Mouse (Mus musculus) liver, embryonic 12.5 days (tissue): Measurements from ENCODE around the gene Tacc3. TPM values are rescaled to one million over a fixed set of nuclear protein-coding genes. Genes with fewer than 3 reads are reported as not detected.
A peak's percentile ranks its signal among the peaks of the same experiment; 100 is the strongest.

Experiments used
- ATAC-seq: fragments of 200-750 bp; cut with Nextera tagmentation; 2 replicates; pipeline ENCODE4 v1.8.0; 2017; ENCODE audit warnings: moderate number of reproducible peaks, mild to moderate bottlenecking, moderate library complexity
- H3K27ac ChIP-seq: fragments of 300-500 bp; sonication (generic); 2 replicates; pipeline ENCODE4 v1.5.1; 2016; ENCODE audit warnings: mild to moderate bottlenecking
- H3K27me3 ChIP-seq: fragments of 300-500 bp; sonication (generic); replicated peaks from 2 replicates; pipeline ENCODE4 v1.6.1; 2016; ENCODE audit warnings: mild to moderate bottlenecking, moderate library complexity
- H3K36me3 ChIP-seq: fragments of 300-500 bp; sonication (generic); 2 replicates; pipeline ENCODE4 v1.6.1; 2016; ENCODE audit warnings: mild to moderate bottlenecking, moderate library complexity
- H3K4me1 ChIP-seq: fragments of 300-500 bp; sonication (generic); 2 replicates; pipeline ENCODE4 v1.6.1; 2016
- H3K4me2 ChIP-seq: fragments of 300-500 bp; sonication (generic); 2 replicates; pipeline ENCODE4 v1.6.1; 2016; ENCODE audit warnings: mild to moderate bottlenecking, moderate library complexity
- H3K4me3 ChIP-seq: fragments of 300-500 bp; sonication (generic); 2 replicates; pipeline ENCODE4 v1.5.1; 2016; ENCODE audit warnings: mild to moderate bottlenecking, moderate library complexity
- H3K9ac ChIP-seq: fragments of 300-500 bp; sonication (generic); 2 replicates; pipeline ENCODE4 v1.6.1; 2016; ENCODE audit warnings: mild to moderate bottlenecking, moderate library complexity
- H3K9me3 ChIP-seq: fragments of 300-500 bp; sonication (generic); replicated peaks from 2 replicates; pipeline ENCODE4 v1.6.1; 2016; ENCODE audit warnings: mild to moderate bottlenecking, moderate library complexity
- whole genome bisulfite sequencing: fragments of 180-500 bp; shearing (Covaris S2); methylation state at CpG from one replicate; pipeline ENCODE4 v1.1.7; 2016; ENCODE audit not compliant: insufficient replicate concordance; 5-methylcytosine and 5-hydroxymethylcytosine counted together
- polyA plus RNA-seq: library from polyadenylated mRNA; unstranded; fragments of >200 nt; fragmentation: Nextera tagmentation; extraction: Ambion mirVana; gene quantifications from 2 replicates; pipeline ENCODE4 v1.2.1, GENCODE M21; 2016

Gene Tacc3
- polyA plus RNA-seq, 1 experiment from 2014 or later = 199 TPM

DNA sequence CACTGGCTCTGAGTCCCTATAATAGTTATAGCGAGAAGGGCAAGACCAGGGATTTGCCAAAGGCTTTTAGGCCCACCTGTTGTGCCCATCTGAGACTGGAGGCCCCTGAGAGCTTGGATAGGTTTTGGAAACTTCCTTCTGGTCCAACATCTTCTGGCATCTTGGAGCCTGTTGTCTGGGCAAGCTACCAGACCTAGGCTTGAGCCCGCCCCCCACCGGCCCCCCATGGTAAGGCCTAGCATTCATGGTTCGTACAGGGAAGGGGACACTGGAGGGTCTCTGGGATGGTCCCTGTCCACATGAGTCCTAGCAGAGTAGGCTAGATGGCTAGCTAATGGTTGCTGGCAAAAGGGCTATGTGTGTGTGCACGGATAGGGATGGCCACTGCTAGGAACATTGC lies 40.7 kb downstream of the Tacc3 start:
- H3K27me3 ChIP-seq = peaks cover 76% of the 10 kb centered on the region
- no peak overlapping the region for H3K4me3 ChIP-seq
- no peak overlapping the region for H3K9ac ChIP-seq
- no peak for ATAC-seq
- H3K4me2 ChIP-seq = no peak overlapping the region
- no peaks in the 10 kb centered on the region for H3K36me3 ChIP-seq
- H3K27ac ChIP-seq = no peak overlapping the region
- no peaks in the 10 kb centered on the region for H3K9me3 ChIP-seq
- peaks cover 46% of the 10 kb centered on the region for H3K4me1 ChIP-seq
- WGBS = 67% methylated on average over 5 of the region's 5 CpGs

DNA sequence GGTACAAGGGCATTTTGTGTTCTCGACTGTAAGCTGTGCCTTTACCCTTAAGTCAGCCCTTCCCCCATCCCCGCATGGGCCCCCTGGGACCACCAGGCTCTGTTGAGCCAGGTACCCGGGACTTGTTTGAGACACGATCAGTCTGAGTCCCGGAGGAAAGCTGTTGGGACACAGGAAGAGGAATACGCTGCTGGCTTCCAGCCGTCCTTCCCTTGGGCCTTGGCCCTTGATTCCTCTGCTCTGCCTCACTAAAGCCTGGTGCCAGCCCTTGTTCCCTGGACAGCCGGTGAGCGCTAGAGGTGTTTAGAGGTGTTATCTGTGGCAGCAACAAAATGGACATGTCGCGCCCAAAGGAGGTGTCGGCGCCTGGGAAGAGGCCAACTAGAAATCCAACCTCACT lies 42.1 kb downstream of the Tacc3 start:
- peaks cover 66% of the 10 kb centered on the region for H3K27me3 ChIP-seq
- H3K4me1 ChIP-seq = peaks cover 44% of the 10 kb centered on the region
- H3K4me3 ChIP-seq = no peak overlapping the region
- 35% methylated on average over 13 of the region's 13 CpGs for WGBS
- no peak overlapping the region for H3K27ac ChIP-seq
- H3K36me3 ChIP-seq = no peaks in the 10 kb centered on the region
- ATAC-seq = no peak
- H3K4me2 ChIP-seq = no peak overlapping the region
- H3K9ac ChIP-seq = no peak overlapping the region
- no peaks in the 10 kb centered on the region for H3K9me3 ChIP-seq

GRCm38 (mm10) chr5:33701832-33702231 lies 43.9 kb downstream of the Tacc3 start:
- 70% methylated on average over 11 of the region's 11 CpGs for WGBS
- H3K4me1 ChIP-seq = peaks cover 48% of the 10 kb centered on the region
- no peak overlapping the region for H3K4me2 ChIP-seq
- no peak for ATAC-seq
- H3K27me3 ChIP-seq = peaks cover 53% of the 10 kb centered on the region
- no peak overlapping the region for H3K4me3 ChIP-seq
- no peak overlapping the region for H3K27ac ChIP-seq
- H3K9ac ChIP-seq = no peak overlapping the region
- H3K36me3 ChIP-seq = no peaks in the 10 kb centered on the region
- no peaks in the 10 kb centered on the region for H3K9me3 ChIP-seq

- no peak for ATAC-seq
- 68% methylated on average over 8 of the region's 8 CpGs for WGBS
- peaks cover 32% of the 10 kb centered on the region for H3K27me3 ChIP-seq
- no peaks in the 10 kb centered on the region for H3K9me3 ChIP-seq
- H3K27ac ChIP-seq = no peak overlapping the region
- H3K4me1 ChIP-seq = peaks cover 37% of the 10 kb centered on the region
- no peak overlapping the region for H3K9ac ChIP-seq
- no peak overlapping the region for H3K4me3 ChIP-seq
- no peaks in the 10 kb centered on the region for H3K36me3 ChIP-seq
- no peak overlapping the region for H3K4me2 ChIP-seq
Measured at GRCm38 (mm10) chr5:33703999-33704398, 46.1 kb downstream of the Tacc3 start.

DNA sequence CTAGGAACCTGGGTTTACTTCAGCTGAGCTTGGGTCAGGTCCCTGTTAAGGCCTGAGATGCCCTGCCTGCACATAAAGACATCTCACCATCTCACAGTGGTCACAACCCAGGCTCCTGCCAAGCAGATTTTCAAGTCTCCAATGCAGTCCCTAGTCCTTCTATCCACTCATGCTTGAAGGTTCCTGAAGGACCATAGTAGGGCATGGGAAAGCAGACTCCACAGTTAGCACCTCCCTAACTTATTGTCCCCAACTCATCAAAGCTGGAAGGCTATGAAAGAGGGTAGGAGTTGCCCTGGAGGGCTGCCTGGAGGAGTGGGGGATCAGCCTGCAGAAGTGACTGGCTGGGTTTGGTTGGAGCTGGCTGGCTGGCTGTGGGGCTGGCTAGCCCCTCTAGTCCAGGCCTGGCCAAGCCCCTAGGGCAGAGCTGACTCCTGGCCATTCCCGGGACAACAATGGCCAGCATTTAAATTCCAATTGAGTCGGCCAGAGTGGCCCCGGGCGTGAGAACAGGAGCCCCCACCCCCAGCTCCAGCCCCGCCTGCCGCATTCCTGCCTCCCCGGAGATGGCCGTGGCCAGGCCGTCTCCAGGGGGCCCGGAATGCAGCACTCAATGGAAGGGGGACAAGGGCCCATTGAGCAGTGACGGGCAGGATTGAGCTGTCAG lies 47.1 kb downstream of the Tacc3 start:
- 56% methylated on average over 11 of the region's 11 CpGs for WGBS
- Histone ChIP-seq H3K27me3 (peaks cover 24% of the 10 kb centered on the region), H3K27ac (no peak overlapping the region), H3K4me3 (no peak overlapping the region), H3K9me3 (no peaks in the 10 kb centered on the region), H3K4me1 (peaks cover 35% of the 10 kb centered on the region), H3K36me3 (no peaks in the 10 kb centered on the region), H3K4me2 (peak overlapping the region; percentile 27; the same call in 1 of the 2 replicates), H3K9ac (no peak overlapping the region)
- no peak for ATAC-seq

GRCm38 (mm10) chr5:33705612-33706349 lies 47.9 kb downstream of the Tacc3 start:
- no peak overlapping the region; the same call in 1 of the 2 replicates for H3K27ac ChIP-seq
- 46% methylated on average over 9 of the region's 9 CpGs for WGBS
- H3K9ac ChIP-seq = 0 out of 2 replicates have a peak overlapping the region, but pooled peaks have one; percentile 4
- peak overlapping the region; percentile 27; the same call in 1 of the 2 replicates for H3K4me2 ChIP-seq
- H3K9me3 ChIP-seq = no peaks in the 10 kb centered on the region
- peaks cover 29% of the 10 kb centered on the region for H3K4me1 ChIP-seq
- no peaks in the 10 kb centered on the region for H3K36me3 ChIP-seq
- ATAC-seq = no peak
- H3K4me3 ChIP-seq = no peak overlapping the region
- H3K27me3 ChIP-seq = peaks cover 21% of the 10 kb centered on the region; the same call in 1 of the 2 replicates

DNA sequence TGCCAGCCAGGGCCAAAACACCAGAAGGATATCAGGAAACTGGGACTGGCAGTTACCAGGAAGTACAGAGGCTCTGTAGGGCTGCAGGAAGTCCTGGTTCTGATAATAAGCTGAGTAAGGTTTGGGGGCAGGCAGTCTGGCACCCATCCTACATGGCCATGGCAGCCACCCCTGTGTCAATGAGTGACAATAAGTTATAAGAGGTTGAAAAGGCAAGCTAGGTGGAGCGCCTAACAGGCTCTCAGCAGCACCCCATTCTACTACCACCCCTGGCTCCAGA lies 48.4 kb downstream of the Tacc3 start:
- peaks cover 28% of the 10 kb centered on the region for H3K4me1 ChIP-seq
- no peak overlapping the region for H3K27ac ChIP-seq
- ATAC-seq = no peak
- no peak overlapping the region for H3K9ac ChIP-seq
- H3K4me2 ChIP-seq = no peak overlapping the region
- H3K9me3 ChIP-seq = no peaks in the 10 kb centered on the region
- H3K36me3 ChIP-seq = no peaks in the 10 kb centered on the region
- no peak overlapping the region for H3K4me3 ChIP-seq
- 76% methylated on average over 1 of the region's 1 CpGs for whole genome bisulfite sequencing
- peaks cover 16% of the 10 kb centered on the region; the same call in 1 of the 2 replicates for H3K27me3 ChIP-seq

- no peaks in the 10 kb centered on the region for H3K9me3 ChIP-seq
- H3K27me3 ChIP-seq = 0 out of 2 replicates have a peak, but pooled peaks cover 12% of the 10 kb centered on the region
- H3K27ac ChIP-seq = no peak overlapping the region
- no peak overlapping the region for H3K4me2 ChIP-seq
- H3K4me3 ChIP-seq = no peak overlapping the region
- ATAC-seq = no peak
- no peak overlapping the region for H3K9ac ChIP-seq
- peaks cover 25% of the 10 kb centered on the region for H3K4me1 ChIP-seq
- 52% methylated on average over 4 of the region's 4 CpGs for WGBS
- H3K36me3 ChIP-seq = no peaks in the 10 kb centered on the region
Measured at GRCm38 (mm10) chr5:33707163-33707562, 49.2 kb downstream of the Tacc3 start.

DNA sequence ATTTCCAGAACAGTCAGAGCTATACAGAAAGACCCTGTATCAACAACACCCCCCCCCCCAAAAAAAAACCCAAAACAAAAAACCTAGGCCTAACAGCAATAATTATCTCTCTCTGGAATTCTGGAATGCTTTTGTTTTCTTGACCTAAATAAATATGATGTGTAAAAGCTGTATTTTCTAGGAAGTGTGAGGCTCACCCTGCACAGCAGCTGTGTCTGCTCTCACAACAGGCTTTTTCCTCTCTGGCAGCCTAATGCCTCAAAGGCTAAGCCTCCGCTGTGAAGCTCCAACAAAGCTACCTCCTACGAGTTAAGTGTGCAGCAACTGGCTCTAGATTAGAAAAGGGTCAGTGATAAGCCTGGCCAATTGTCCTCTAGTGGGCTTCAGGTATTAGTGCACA lies 51.1 kb downstream of the Tacc3 start:
- WGBS = 50% methylated on average over 2 of the region's 2 CpGs
- ATAC-seq = no peak
- H3K27ac ChIP-seq = no peak overlapping the region
- no peak overlapping the region for H3K9ac ChIP-seq
- H3K4me2 ChIP-seq = no peak overlapping the region
- peaks cover 14% of the 10 kb centered on the region; the same call in 1 of the 2 replicates for H3K27me3 ChIP-seq
- no peaks in the 10 kb centered on the region for H3K36me3 ChIP-seq
- H3K4me3 ChIP-seq = no peak overlapping the region
- peaks cover 21% of the 10 kb centered on the region for H3K4me1 ChIP-seq
- H3K9me3 ChIP-seq = no peaks in the 10 kb centered on the region

GRCm38 (mm10) chr5:33712550-33712949 lies 54.6 kb downstream of the Tacc3 start:
- Histone ChIP-seq H3K27me3 (peaks cover 16% of the 10 kb centered on the region), H3K9me3 (no peaks in the 10 kb centered on the region), H3K9ac (no peak overlapping the region), H3K4me2 (no peak overlapping the region), H3K27ac (no peak overlapping the region), H3K4me1 (no peaks in the 10 kb centered on the region), H3K36me3 (no peaks in the 10 kb centered on the region), H3K4me3 (no peak overlapping the region)
- no peak for ATAC-seq
- WGBS = 51% methylated on average over 2 of the region's 2 CpGs

DNA sequence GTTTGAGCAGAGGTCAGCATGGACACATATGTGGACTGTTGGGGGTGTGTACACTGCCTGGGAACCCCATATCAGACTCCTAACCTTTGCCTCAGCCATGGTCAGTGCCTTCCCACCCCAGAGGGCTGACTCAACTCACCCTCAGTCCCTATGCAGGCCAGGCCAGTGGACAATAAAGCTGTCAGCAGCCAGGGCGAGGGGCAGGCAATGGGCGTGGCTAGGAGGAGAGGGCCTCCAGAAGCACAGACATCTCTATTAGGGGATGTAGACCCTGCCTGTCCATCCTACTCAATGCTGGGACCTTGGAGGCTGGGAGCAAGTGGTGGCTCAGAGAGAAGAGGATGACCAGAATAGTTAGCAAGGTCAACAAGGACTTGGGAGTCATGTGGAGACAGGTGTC lies 57.3 kb downstream of the Tacc3 start:
- H3K4me2 ChIP-seq = no peak overlapping the region
- H3K27ac ChIP-seq = no peak overlapping the region
- no peak overlapping the region for H3K9ac ChIP-seq
- H3K4me1 ChIP-seq = peaks cover 3% of the 10 kb centered on the region
- WGBS = 55% methylated on average over 2 of the region's 2 CpGs
- H3K27me3 ChIP-seq = peaks cover 39% of the 10 kb centered on the region
- no peak overlapping the region for H3K4me3 ChIP-seq
- no peak for ATAC-seq
- no peaks in the 10 kb centered on the region for H3K36me3 ChIP-seq
- no peaks in the 10 kb centered on the region for H3K9me3 ChIP-seq

DNA sequence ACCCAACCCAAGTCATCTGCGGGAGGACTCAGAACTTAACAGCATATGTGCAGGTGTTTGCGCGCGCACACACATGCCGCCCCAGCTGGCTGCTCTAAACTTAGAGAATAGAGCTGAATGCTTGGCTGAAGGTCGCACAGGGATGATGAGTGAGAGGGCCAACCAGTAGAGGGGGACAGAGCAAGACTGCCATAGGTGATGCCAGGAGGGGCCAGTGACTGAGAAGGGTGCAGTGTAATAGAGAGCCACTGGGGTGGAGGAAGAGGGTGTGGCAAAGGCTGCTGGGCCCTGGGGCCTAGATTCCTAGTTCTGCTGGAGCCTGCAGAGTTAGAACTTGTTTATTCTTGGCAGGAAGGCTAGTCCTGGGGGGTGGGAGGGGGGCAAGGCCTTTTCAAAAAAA lies 58.5 kb downstream of the Tacc3 start:
- Histone ChIP-seq H3K27me3 (peaks cover 52% of the 10 kb centered on the region), H3K4me2 (no peak overlapping the region), H3K4me3 (no peak overlapping the region), H3K4me1 (peaks cover 16% of the 10 kb centered on the region), H3K9me3 (no peaks in the 10 kb centered on the region), H3K36me3 (no peaks in the 10 kb centered on the region), H3K27ac (no peak overlapping the region), H3K9ac (no peak overlapping the region)
- no peak for ATAC-seq
- WGBS = 79% methylated on average over 6 of the region's 6 CpGs
